Mouse (Mus musculus): ENCODE results near the gene Cryaa.

DNA sequence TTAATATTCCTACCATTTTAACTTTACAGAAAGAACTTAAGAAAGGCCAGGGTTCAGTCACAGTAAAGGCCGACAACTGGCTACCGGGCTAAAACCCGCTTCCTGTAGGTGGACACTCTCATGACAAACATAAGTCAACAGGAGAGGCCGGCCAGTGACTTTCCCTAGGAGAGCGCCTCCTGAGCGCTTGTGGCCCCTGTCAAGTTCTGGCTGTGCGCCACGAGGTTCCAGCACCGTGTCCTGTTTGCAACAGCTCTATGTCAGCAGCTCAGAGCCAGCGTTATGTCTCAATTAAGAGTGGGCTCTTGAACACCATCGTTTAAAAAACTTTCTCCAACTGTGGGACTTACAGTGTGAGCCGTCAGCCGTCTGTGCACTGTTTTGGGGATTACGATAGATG is 25.5 kb upstream of the Cryaa start:
- no peak for TF ChIP-seq CTCF (IDR thresholded peaks at IDR 0.05)
- TF ChIP-seq POLR2A (IDR thresholded peaks at IDR 0.05; ENCODE audit: insufficient read depth, low read depth, low read length): no peak
- no peak for TF ChIP-seq EP300 (IDR thresholded peaks at IDR 0.05; ENCODE audit: insufficient read depth, low read depth, low read length)

Measured in heart, adult 2 months (tissue).